Mouse (Mus musculus): ENCODE results near the gene Pdk2.

DNA sequence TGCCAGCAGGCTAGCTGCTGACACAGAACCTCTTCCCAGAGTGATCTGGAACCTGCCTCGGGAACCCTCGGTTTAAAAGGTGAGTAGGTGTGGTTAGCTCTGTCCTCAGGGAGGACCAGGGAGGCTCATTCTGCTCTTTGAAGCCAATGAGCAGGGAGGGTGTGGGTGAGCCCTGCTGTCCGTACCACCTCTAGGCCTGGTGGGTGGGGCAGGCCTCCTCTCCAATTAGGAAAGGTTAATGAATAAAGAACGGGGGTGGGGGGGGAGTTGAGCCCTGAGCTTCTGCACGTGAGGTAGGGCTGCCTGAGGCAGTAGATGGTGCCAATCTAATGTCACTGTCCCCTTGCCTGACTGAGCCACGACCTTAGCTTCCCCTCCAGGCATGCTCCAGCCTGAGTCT, 8.2 kb downstream of the Pdk2 start:
- TF ChIP-seq HCFC1 (IDR thresholded peaks at IDR 0.05; ENCODE audit: borderline replicate concordance, insufficient read depth, low read length) = no peak
- TF ChIP-seq ZC3H11A (IDR thresholded peaks at IDR 0.05; ENCODE audit: borderline replicate concordance, low read depth, low read length) = no peak
- no peak for TF ChIP-seq MAFK (IDR thresholded peaks at IDR 0.05; ENCODE audit: insufficient read depth, low read depth, low read length)
